Mouse (Mus musculus) activated CD4-positive, CD25-positive, alpha-beta regulatory T cell, adult 4 months (primary cell): ENCODE measurements around the gene Agap1. TPM values are rescaled to one million over a fixed set of nuclear protein-coding genes. Genes with fewer than 3 reads are reported as not detected.

ENCODE experiments used
- ATAC-seq: one replicate; pipeline ENCODE4 v1.8.0; 2017
- polyA plus RNA-seq, 2 experiments: library from polyadenylated mRNA; unstranded; fragments of 100-300 nt; shearing (Covaris generic); gene quantifications; one replicate each; pipeline ENCODE4 v1.2.1; 2017

Gene Agap1
- polyA plus RNA-seq, 2 experiments from 2014 or later: 0.04 to 0.05 TPM

DNA sequence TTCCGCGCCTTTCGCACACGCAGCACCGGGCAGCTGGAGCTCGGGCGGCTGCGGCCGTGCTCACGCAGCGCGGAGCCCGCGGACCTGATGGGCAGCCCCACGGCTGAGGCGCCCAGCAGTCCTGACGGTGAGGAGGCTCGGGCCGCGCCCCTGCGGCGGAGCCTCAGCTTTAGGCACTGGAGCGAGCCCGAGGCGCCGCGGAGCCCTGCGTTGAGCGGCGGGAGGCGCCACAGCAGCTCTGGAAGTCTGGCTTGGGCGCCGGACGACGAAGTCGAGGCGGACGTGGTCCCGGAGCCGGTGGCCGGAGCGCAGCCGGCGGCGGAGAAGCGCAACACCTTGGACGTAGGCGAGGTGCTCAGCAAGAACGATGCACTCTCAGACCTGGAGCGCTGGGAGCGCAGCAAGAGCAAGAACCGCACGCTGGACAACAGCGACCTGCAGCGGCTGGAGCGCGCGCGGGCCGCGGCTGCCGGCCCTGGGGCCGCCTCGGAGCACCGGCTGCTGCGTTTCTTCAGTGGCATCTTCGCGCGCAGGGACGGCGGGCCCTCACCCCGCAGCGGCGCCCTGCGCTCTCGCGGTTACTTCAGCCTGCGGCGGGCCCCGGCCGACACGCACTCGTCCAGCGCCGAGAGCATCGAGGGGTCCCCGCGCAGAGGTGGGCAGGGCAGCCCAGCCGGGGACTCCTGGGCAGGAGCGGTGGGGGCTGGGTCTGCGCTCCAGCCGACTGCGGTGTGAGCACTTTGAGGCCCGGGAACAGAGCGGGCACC is 126.6 kb downstream of the Agap1 start:
- ATAC-seq: no peak

DNA sequence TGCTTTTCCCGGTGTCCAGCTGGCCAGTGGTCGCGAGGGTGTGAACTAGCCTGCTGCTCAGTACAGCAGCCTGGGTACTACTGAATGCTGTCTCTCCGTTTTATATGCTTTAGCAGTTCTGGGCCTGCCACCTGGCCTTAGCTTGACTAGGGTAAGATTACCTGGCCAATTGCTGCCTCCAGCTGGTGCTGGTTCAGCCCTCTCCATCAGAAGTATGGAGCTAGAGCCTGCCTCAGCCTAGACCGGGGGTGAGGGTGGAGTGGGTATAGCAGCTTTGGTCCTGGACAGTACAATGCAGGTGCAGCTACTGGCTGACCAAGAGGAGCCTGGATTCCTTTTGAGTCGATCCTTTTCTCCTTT is 127.1 kb downstream of the Agap1 start:
- ATAC-seq: no peak

DNA sequence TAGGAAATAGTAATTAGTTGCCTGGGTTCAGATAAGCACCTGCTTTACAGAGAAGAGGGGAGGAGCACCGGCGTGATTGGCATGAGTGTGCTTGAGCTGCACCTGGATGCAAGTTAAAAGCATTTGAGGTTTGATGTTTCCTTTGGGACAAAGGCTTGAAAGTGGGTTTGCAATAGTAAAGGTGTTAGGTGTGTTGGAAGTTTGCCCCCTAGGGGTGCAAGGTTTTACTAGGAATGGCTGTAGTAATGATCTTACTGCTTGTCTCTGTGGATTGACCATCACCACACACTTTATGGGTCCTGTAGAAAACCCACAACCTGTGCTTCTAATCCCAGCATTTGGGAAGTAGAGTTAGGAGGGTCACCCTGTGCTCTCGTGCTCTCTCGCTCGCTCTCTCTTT is 128.8 kb downstream of the Agap1 start:
- ATAC-seq: no peak

DNA sequence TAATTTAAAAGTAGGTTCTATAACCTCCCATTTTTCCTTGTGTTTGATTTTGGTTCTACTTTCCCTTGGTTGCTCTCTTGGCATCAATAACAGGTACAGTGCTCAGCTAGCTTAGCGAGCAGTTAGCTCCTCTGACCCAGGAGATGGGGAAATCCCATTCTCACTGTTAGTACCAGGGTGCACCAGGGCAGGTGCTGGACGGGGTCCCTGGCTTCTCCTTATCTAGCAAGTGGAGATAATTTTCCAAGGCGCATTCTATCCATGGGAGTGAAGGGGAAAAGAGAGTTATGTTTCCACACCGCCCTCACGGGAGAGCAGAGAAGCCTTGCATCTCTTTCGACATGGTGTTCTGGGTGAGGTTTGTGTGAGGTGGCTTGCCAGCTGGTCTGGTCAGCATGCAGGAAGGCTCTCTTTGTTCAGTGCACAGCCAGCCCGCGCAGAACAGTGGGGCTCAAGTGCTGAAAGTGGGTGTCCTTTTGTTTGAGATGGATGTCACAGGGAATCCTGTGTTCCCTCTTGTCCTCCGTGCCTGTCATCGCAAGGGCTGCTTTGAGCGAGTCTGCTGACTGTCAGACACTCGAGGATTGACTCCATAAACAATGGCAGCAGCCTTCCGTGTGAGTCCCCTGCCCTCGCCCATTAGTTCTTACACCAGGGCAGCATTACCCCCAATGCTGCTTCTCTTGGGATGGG is 132.5 kb downstream of the Agap1 start:
- ATAC-seq: no peak

DNA sequence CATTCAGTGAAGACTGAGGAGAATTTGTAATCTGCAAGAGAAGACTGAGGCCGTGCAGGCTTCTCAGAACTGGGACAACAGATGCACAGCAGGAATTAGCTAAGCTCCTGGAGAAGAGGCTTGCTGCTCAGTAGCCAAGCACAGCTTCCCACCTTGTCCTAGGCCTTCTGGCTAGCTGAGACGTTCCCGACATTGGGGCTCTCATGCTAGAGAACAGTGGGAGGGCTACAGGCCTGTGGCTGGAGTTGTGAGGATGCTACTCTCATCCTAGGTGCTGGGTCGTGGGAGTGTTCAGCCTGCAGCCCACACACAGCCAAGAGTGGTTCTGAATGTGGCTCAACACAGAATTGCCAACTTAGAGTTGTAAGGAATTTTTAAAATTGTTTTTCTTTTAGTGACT is 133.5 kb downstream of the Agap1 start:
- no peak for ATAC-seq

DNA sequence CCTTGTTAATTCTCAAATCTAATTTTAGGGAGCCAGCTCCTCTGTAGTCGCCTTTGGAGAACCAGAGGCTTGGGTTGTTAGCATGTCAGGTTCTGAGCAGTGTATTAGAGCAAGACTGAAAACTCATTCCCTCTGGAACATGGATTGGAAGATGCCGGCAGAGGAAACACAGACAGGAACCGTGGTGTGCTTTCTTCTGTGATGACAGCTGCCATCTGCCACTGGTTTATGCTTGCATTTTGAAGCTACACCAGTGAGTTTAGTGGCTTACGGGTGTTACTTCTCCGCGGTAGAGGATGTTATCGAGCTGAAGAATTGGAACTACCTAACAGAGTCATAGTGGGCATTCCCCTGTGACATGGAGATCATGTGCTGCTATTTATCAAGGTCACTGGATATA is 136.4 kb downstream of the Agap1 start:
- ATAC-seq: no peak

DNA sequence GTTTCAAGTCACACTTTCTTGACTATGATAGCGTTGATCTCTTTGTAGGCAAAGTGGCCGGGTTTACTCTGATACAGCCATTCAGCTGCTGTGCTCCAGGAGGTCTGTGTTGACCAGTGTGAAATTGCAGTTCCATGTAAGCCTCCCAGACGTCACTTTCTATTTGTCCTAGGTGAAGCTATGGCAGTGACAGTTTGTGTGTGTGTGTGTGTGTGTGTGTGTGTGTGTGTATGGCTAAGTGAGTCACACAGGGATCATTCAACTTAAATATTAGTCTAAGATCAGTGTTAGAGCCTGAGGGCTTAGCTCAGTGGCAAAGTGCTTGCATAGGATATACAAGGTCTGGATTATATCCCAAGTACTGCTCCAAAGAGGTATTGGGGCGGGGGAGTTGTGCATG is 138.6 kb downstream of the Agap1 start:
- no peak for ATAC-seq

DNA sequence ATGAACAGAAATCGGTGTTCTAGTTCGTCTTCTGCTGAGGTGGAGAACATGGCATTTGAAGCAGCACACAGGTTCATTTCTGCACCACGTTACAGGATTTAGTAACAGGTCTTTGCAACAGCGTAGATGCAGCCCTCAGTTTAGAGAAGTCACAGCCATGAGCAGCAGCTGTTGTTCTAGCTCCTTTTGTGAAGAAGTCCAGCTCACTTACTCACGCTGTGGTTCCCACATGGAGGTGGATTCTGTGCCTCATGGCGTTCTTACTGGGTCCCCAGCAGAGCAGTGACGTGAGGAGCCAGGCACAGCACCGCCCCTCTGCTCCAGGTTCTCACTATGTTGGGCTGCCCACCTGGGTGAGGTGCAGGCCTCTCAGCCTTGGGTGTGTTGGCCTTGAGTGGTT is 140.4 kb downstream of the Agap1 start:
- ATAC-seq: no peak

DNA sequence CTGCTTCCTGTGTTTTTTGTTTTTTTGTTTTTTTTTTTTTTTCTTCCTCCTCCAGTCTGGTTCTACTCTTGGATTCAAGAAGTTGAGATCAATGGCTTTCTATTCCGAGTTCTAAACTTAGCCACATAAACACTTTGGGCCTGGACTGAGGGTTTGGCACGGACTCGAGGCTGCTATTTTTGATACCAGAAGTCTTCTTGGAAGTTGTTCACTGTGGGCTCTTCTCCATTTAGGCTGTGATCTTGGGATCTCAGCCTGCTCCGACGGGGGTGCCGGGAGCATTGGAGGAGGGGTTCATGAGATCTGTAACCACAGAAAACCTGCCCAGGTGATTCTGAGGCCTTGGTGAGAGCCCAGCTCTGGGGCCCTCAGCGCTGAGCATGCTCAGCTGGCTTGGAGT is 140.8 kb downstream of the Agap1 start:
- no peak for ATAC-seq

DNA sequence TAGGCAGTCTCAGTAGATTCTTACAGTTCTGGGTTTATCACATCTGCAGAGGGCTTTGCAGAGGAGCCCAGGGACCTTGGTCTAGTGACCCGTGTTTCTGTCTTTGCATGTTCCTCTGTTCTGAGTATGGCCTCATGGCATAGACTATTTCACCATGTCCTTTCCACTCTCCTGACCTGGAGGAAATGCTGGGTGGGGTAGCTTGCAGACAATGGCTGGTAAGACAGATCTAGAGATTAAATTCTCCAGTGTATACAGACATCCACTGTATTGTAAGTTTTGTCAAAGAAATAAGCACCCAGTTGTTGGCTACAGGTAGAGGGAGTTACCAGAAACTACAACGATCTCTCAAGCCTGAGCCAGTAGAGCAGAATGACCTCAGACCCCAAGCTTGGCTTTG is 141.6 kb downstream of the Agap1 start:
- ATAC-seq: no peak

DNA sequence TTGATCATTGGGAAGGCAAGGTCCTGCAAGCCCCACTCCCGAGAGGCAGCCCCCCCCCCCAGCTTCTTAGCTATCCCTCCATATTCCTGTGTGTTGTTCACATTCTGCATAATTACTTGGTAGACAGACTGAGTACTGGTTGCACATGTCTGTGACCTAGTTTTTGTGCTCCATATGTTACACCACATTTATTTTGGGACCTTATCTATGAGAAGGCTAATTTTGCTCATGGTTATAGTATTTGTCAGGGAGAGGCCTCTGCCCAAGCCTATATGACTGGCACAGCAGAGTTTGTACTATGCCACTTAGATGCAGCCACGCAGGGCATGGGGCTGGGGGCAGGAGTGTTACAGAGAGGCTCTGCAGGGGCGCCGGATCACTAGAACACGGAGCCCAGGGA is 144.3 kb downstream of the Agap1 start:
- ATAC-seq: no peak

DNA sequence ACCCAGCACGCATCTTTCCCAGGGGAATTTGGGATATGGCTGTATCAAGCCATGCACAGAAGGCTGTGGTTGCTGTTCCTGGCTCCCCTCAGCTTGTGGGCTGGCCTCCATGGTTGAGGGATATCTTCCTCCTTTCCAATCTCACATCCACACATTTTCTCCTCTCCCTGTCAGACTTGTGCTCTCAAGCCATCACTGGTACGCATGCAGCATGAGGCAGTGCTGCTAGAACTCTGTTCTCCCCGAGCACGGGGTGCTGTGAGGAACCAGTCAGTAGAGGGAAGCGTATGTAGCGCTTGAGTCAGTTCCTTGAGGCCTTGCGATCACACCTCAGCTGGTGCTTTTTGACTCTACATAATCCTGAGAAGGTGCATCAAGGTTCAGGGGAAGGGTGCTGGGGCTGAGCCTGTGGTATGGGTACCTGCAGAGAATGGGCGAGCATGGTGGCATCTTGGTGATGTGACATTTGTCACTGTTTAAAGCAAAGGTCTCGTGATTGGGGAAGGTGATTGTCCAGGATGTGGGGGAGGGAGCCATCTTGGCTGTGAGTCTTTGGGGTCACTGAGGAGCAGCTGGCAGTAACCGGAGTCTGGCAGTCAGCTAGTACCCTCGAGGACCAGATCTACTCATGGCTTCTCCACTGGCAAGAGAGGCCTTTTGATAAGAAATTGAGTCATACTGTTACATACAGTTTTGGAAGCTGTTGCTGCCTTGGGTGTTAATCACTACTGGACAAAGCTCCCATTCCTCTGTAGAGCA is 145.6 kb downstream of the Agap1 start:
- no peak for ATAC-seq

DNA sequence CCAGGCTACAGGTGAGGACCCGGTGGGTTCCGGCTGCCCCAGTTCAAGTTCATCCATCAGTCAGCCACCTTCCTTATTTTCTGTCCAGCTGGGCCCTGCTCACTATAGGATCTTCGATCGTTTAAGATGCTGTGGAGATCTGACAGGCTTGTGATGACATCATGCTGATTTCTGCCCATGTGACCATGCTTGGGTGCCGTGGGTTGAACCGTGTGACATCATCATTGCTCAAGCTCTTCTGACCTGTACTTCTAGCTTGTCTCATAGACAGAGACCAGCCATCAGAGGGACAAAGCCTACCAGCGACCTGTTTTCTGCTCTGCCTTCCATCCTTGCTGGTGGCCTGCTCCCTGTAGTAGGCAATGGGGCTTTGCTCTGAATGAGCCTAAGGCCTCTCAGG is 146.7 kb downstream of the Agap1 start:
- no peak for ATAC-seq

DNA sequence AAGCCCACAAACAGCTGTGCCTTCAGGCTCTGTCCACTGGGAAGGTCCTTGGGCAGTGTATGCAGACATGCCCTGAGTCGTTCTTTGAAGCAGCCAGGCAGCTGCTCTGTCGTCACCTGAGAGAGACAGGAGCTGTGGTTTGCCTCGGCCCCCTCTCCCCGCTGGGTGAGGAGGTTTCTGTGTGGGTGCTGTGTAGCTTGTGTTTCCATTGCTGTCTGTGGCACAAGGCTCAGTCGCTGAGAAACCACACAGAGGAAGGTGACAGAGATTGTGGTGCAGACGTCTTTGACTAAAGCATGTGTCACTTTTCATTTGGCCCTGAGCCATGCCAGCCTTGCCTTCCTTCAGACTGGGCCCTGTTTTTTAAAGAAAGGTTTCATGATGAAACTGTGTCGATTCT is 148.3 kb downstream of the Agap1 start:
- ATAC-seq: no peak

DNA sequence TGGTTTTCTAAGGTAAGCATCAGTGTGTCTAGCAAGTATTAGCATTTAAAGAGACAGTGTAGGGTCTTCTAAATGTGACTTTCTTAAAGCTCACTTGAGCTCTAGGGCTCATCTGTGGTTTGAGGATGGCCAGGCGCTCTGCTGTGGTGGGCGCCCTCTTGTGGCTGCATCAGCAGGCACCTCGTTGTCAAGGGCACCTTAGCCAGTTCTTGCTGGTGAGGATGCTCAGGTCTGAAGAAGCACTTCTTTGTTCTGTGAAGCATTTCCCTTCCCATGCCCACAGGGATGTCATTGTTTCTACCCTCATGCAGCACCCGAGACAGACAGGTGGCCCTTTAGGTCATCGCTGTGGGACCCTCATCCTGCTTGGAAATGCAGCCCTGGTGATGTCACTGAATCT is 152.0 kb downstream of the Agap1 start:
- no peak for ATAC-seq

DNA sequence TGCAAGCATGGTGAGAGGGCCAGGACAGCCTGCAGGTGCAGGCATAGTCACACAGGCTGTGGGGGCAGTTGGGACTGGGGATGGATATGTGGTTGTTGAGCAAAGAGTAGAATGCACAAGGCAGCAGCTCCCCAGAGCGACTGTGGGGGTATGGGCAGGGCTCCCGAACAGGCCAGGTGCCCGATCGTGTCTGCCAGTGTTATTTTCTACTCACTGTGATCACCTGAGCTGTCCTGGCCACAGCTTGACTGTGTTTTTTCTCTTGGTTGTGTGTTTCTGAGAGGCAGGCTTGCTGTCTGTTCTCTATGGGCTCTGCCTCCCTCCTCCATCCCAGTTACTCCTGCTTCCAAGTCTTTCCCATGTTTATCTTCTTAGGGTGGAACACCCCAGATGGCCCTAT is 154.2 kb downstream of the Agap1 start:
- no peak for ATAC-seq

DNA sequence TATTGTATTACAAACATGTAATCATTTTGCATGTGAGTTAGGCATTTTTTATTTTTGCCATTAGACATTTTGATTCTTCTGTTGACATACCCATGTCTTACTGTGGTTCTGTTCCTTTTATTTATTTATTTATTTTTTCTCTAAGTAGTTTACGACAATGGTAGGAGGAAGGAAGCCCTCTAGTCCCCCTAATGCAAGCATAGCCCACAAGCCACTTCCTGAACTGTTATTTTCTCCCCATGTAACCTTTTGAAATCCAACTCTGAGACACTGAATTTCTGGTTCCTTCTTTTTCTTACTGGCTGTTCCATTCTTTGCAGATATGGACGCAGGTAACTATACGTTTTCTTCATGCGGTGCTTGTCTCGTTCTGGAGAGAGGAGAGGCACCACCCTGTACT is 155.4 kb downstream of the Agap1 start:
- ATAC-seq: no peak

DNA sequence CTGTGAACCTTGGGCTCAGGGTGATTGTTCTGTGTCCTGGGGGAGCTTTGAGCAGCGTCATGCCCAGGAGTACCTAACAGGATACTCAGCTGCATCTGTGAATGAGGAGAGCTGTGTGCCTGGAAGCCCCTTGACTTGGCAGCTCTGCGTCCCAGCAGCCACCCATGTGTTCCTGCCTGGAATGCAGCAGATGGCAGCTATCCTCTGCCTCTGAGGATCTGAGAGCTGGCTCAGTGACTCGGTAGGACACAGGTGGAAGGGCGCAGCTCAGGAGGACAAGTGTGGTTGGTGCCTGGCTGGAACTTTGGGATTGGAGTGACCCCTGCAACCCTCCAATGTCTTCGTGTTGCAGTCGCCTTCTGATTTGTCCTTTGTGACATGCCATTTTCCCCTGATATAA is 156.9 kb downstream of the Agap1 start:
- no peak for ATAC-seq

DNA sequence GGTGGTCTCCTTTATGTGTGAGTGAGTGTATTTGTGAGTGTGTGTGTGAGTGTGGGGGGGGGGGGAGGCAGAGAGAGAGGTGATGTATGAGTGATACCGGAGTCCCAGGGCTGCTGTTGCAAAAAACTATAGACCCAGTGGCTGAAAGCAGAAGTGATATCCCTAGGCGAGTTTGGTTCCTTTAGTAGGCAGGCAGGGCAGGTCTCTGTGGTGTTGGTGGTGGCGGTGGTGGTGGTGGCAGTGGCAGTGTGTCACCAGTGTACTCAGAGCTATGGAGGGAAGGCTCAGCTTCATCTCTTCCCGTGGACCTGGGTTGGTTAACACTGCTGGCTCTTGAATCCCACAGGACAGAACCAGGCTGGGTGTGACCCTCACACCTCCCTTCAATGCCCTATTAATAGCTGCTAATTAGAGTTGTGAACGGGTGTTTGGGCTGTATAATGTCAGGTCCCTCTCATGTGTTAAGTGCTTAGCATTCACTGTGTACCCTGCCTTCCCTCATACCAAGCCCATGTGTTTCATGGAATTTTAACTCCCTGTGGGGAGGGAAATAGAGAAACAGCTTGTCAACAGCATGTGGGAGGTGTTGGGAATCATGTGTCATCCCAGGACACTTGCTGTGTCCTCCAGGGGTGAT is 158.7 kb downstream of the Agap1 start:
- ATAC-seq: no peak

DNA sequence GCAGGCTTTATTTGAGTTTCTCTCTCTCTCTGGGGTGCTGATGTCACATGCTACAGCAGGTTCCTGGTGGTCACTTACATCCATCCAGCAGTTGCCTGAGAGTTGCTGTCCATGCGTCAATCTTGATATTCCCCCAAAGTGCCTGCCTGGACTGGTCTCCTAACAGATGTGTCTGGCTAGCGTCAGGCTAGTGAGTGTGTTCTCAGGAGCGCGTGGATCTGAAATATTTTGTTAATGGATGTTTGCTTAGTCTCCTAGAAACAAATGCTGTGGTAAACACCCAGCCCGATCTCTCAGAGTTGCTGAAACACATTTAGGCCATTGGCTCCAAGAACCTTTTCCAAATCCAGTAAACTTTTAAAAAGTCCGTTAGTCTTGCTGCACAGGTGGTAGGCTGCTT is 161.9 kb downstream of the Agap1 start:
- ATAC-seq: no peak

DNA sequence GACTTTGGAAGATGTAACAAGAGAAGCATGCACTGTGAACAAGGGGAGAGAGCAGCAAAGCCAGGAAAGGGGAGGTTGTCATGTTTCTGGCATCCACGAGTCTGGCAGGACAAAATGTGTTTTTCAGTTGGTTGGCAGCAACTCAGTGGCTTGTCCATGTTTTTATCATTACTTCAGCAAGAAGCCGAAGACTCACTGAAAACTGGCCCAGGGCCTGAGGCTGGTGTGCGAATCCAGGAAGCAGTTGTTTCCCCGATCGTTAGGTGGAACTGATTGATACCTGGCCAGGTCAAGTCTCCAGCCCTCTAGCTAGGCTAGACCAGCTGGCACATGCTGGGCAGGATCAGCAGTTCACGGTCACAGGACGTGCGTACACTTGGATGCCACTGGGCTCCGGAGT is 162.7 kb downstream of the Agap1 start:
- ATAC-seq: no peak

DNA sequence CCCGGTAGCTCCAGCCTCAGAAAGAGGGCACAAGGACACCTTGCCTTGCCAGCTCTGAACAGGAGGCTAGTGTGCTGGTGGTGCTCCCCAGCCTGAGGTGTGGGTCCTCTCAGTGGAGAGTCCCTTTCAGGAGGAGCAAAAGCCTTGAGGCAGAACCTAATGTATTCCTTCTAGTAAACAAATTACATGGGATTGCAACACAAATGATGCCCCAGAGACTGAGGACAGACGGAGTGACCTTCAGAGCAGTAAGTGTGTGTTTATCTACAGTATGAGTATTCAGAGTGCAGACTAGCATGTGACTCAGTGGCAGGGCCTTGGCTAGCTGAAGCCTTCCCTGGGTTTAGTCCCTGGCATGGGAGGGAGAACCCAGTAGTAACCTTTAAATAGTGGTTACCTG is 165.4 kb downstream of the Agap1 start:
- no peak for ATAC-seq

DNA sequence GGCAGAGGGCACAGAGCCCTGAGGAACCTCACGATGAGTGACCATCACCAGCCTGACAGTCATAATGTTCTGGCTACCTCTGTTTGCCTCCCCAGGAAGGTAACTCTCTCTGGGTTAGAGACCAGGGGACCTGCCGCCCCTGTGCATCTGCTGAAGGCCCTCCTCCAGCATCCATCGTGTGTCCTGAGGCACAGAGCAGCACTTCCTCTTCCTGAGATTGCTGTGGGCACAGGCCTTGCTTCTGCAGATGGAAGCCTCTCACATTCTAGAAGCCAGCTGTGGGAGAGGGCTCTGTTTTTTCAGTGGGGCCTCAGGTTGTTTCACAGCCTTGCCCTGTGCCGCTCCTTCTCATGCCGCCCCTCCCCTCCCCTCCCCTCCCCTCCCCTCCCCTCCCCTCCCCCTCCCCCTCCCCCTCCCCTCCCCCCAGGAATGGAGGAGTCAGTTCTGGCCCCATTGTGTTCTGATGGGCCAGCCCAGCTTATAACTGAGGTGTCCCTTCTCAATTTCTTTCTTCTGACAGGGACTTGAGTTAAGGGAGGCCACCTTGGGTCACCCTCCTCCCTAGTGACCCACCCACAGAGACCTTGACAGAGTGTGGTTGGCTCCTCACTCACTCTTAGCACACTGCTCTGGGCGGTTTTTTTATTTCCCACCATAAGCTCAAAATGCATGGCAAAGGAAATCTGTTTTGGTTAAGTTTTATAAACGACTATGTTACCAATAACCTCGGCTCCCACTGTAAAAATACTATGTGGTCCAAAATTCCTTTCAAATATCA is 166.6 kb downstream of the Agap1 start:
- ATAC-seq: no peak
